ENCODE assay signal across 10 mouse cellular contexts in genomic region chr3:147853346-147853745, GRCm38 (mm10).
DNase-seq lines count a peak whose midpoint lies in the region; ATAC-seq and TF ChIP-seq lines count a peak whose summit lies in the region.
"Had no signal": no experiment of that assay in that cellular context is flagged by ENCODE, and none has a peak within 500 bp of the region (broad histone marks: within the 10 kb centered on the region; RNA-seq: fewer than 3 reads in every experiment).

No protein-coding gene starts in this region.

- no peak overlapping the region for H3K27ac ChIP-seq in hindbrain, postnatal 0 days
- H3K27ac ChIP-seq in hindbrain, embryonic 13.5 days: no peak overlapping the region
- H3K27ac ChIP-seq in forebrain, embryonic 12.5 days: no peak overlapping the region
- H3K27ac ChIP-seq: macrophage; neural tube, embryonic 12.5 days had no signal

- no peaks in the 10 kb centered on the region for H3K9me3 ChIP-seq in hindbrain, postnatal 0 days (ENCODE audit: low read length)
- H3K9me3 ChIP-seq in hindbrain, embryonic 13.5 days: no peaks in the 10 kb centered on the region
- no peaks in the 10 kb centered on the region for H3K9me3 ChIP-seq in forebrain, embryonic 12.5 days
- H3K9me3 ChIP-seq: neural tube, embryonic 12.5 days had no signal

- no peak for TF ChIP-seq CTCF in hindbrain, postnatal 0 days (IDR thresholded peaks at IDR 0.05; ENCODE audit: low read depth)

- peak; percentile 59 for DNase-seq in hindbrain, postnatal 0 days (ENCODE audit: low spot score)
- peak; percentile 62 for DNase-seq in ovary, adult 18-20 months (ENCODE audit: low spot score)
- no peak for DNase-seq in ovary, postnatal 10 days (ENCODE audit: low spot score)
- peak; percentile 10 for DNase-seq in brain, adult 2 months (ENCODE audit: low read depth, low spot score)
- DNase-seq in ovary, postnatal 14 days (ENCODE audit: low spot score): peak; percentile 4
- no peak for DNase-seq in thymus, postnatal 36 days

- ATAC-seq in hindbrain, postnatal 0 days: no peak
- no peak for ATAC-seq in hindbrain, embryonic 13.5 days (ENCODE audit: low FRiP score)
- no peak for ATAC-seq in forebrain, embryonic 12.5 days (ENCODE audit: low FRiP score)

- H3K27me3 ChIP-seq in hindbrain, postnatal 0 days (ENCODE audit: insufficient read depth, low read length): no peaks in the 10 kb centered on the region
- no peaks in the 10 kb centered on the region for H3K27me3 ChIP-seq in hindbrain, embryonic 13.5 days
- H3K27me3 ChIP-seq in forebrain, embryonic 12.5 days: no peaks in the 10 kb centered on the region
- H3K27me3 ChIP-seq: neural tube, embryonic 12.5 days had no signal

- no peaks in the 10 kb centered on the region for H3K4me1 ChIP-seq in hindbrain, postnatal 0 days (ENCODE audit: insufficient read depth, low read length)
- H3K4me1 ChIP-seq in hindbrain, embryonic 13.5 days (replicated peaks): no peaks in the 10 kb centered on the region
- H3K4me1 ChIP-seq in forebrain, embryonic 12.5 days: no peaks in the 10 kb centered on the region
- H3K4me1 ChIP-seq: neural tube, embryonic 12.5 days had no signal

- H3K9ac ChIP-seq in hindbrain, postnatal 0 days (replicated peaks; ENCODE audit: low read length): no peak overlapping the region
- H3K9ac ChIP-seq in hindbrain, embryonic 13.5 days: no peak overlapping the region
- H3K9ac ChIP-seq in forebrain, embryonic 12.5 days: no peak overlapping the region
- H3K9ac ChIP-seq: neural tube, embryonic 12.5 days had no signal

- H3K4me3 ChIP-seq in hindbrain, postnatal 0 days (ENCODE audit: low read length): no peak overlapping the region
- no peak overlapping the region for H3K4me3 ChIP-seq in hindbrain, embryonic 13.5 days
- no peak overlapping the region for H3K4me3 ChIP-seq in forebrain, embryonic 12.5 days (replicated peaks)
- H3K4me3 ChIP-seq: neural tube, embryonic 12.5 days had no signal

- no peaks in the 10 kb centered on the region for H3K36me3 ChIP-seq in hindbrain, postnatal 0 days (ENCODE audit: insufficient read depth, low read length)
- no peaks in the 10 kb centered on the region for H3K36me3 ChIP-seq in hindbrain, embryonic 13.5 days
- H3K36me3 ChIP-seq in forebrain, embryonic 12.5 days (replicated peaks): no peaks in the 10 kb centered on the region
- H3K36me3 ChIP-seq: neural tube, embryonic 12.5 days had no signal

- H3K4me2 ChIP-seq in hindbrain, postnatal 0 days (ENCODE audit: low read depth, low read length): no peak overlapping the region
- no peak overlapping the region for H3K4me2 ChIP-seq in hindbrain, embryonic 13.5 days
- H3K4me2 ChIP-seq in forebrain, embryonic 12.5 days: no peak overlapping the region
- H3K4me2 ChIP-seq: neural tube, embryonic 12.5 days had no signal

- WGBS in hindbrain, postnatal 0 days: 50% methylated on average over 4 of the region's 4 CpGs
- 73% methylated on average over 4 of the region's 4 CpGs for WGBS in hindbrain, embryonic 13.5 days
- WGBS in forebrain, embryonic 12.5 days: 84% methylated on average over 4 of the region's 4 CpGs

Comparison
In these comparisons a context has a peak if more than half of its experiments do, and no peak if none do; other contexts are left out.
1. DNase-seq: peak in hindbrain, postnatal 0 days (single experiment), ovary, adult 18-20 months (single experiment), brain, adult 2 months (single experiment) and ovary, postnatal 14 days (single experiment); none in ovary, postnatal 10 days (single experiment) and thymus, postnatal 36 days (0 of 2).